Mouse (Mus musculus) hindbrain, embryonic 12.5 days (tissue): Measurements from ENCODE around the gene Pgm5. TPM values are rescaled to one million over a fixed set of nuclear protein-coding genes. Genes with fewer than 3 reads are reported as not detected.

Experiments used
- ATAC-seq: fragments of 200-750 bp; cut with Nextera tagmentation; 2 replicates; pipeline ENCODE4 v1.8.0; 2017; ENCODE audit warnings: moderate TSS enrichment; ENCODE audit not compliant: low FRiP score
- H3K27ac ChIP-seq: fragments of 300-500 bp; sonication (generic); 2 replicates; pipeline ENCODE4 v1.5.1; 2016; ENCODE audit warnings: mild to moderate bottlenecking
- H3K27me3 ChIP-seq: fragments of 300-500 bp; sonication (generic); 2 replicates; pipeline ENCODE4 v1.6.1; 2016; ENCODE audit warnings: mild to moderate bottlenecking
- H3K36me3 ChIP-seq: fragments of 300-500 bp; sonication (generic); 2 replicates; pipeline ENCODE4 v1.6.1; 2016; ENCODE audit warnings: mild to moderate bottlenecking
- H3K4me1 ChIP-seq: fragments of 300-500 bp; sonication (generic); 2 replicates; pipeline ENCODE4 v1.6.1; 2016
- H3K4me2 ChIP-seq: fragments of 300-500 bp; sonication (generic); replicated peaks from 2 replicates; pipeline ENCODE4 v1.6.1; 2016; ENCODE audit warnings: mild to moderate bottlenecking
- H3K4me3 ChIP-seq: fragments of 300-500 bp; sonication (generic); 2 replicates; pipeline ENCODE4 v1.5.1; 2016; ENCODE audit warnings: mild to moderate bottlenecking
- H3K9ac ChIP-seq: fragments of 300-500 bp; sonication (generic); 2 replicates; pipeline ENCODE4 v1.6.1; 2016; ENCODE audit warnings: mild to moderate bottlenecking, moderate library complexity
- H3K9me3 ChIP-seq: fragments of 300-500 bp; sonication (generic); replicated peaks from 2 replicates; pipeline ENCODE4 v1.6.1; 2016; ENCODE audit warnings: mild to moderate bottlenecking
- WGBS: fragments of 180-500 bp; shearing (Covaris S2); methylation state at CpG from one replicate; pipeline ENCODE4 v1.1.7; 2016; 5-methylcytosine and 5-hydroxymethylcytosine counted together
- polyA plus RNA-seq: library from polyadenylated mRNA; unstranded; fragments of >200 nt; fragmentation: Nextera tagmentation; extraction: Ambion mirVana; gene quantifications from 2 replicates; pipeline ENCODE4 v1.2.1, GENCODE M21; 2016

Pgm5 gene
- polyA plus RNA-seq, 1 experiment from 2014 or later, result 1.6 TPM

DNA sequence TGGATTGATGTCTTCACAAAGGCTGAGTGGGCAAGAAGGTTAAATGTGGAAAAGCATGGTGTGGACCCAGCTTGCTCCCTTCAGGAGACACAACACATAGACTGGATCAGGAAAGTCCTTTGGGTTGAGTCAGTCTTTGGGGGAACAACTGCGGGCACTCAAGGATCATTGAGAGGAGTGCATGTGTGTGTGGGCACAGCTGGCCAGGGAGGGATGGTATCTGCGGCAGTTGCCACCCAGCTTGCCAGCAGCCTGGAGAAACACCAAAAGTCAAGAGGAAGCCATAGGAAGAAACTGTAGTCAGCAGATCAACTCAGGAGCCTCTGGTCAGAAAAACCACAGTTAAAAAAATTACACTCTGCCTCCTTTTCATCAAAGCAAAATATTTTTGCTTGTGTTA, 12.8 kb downstream of the Pgm5 start:
- Histone ChIP-seq H3K36me3 (no peaks in the 10 kb centered on the region), H3K27ac (no peak overlapping the region), H3K4me1 (peaks cover 12% of the 10 kb centered on the region; the same call in 1 of the 2 replicates), H3K9ac (no peak overlapping the region), H3K27me3 (no peaks in the 10 kb centered on the region), H3K4me3 (no peak overlapping the region), H3K9me3 (no peaks in the 10 kb centered on the region), H3K4me2 (no peak overlapping the region)
- WGBS, result 88% methylated on average over 2 of the region's 2 CpGs
- ATAC-seq, result no peak

- ATAC-seq, result no peak
- Histone ChIP-seq H3K4me3 (no peak overlapping the region), H3K4me1 (peaks cover 12% of the 10 kb centered on the region; the same call in 1 of the 2 replicates), H3K4me2 (no peak overlapping the region), H3K36me3 (no peaks in the 10 kb centered on the region), H3K9ac (no peak overlapping the region), H3K27ac (no peak overlapping the region), H3K9me3 (no peaks in the 10 kb centered on the region), H3K27me3 (no peaks in the 10 kb centered on the region)
- WGBS, result 69% methylated on average over 7 of the region's 7 CpGs
Measured at GRCm38 (mm10) chr19:24848345-24848744, 13.3 kb downstream of the Pgm5 start.

DNA sequence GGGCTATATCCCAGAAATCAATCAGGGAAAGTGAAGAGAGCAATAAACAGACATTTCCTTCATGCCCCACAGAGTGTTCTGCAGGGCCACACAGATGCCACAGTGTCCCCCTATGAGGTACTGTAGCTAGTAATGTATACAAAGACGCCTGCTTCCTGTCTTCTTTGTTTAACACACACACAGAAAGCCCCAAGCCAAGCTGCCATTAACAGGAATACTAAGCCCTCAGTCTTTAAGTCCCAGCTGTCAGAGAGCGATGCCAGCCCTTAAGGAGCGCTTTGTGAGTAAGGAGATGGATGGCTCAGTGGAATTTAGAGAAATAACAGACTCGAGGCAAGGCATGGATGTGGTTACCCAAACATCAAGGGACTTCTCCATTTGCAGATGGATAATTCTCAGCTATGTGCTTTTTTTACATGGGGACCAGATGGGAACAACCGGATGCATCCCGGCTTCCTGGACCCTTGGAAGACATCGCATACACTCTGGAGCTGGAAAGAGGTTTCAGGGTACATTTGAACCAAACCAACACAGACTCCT, 16.6 kb downstream of the Pgm5 start:
- Histone ChIP-seq H3K4me2 (no peak overlapping the region), H3K4me1 (peaks cover 9% of the 10 kb centered on the region; the same call in 1 of the 2 replicates), H3K27ac (peak overlapping the region; percentile 24; the same call in 1 of the 2 replicates), H3K36me3 (no peaks in the 10 kb centered on the region), H3K27me3 (no peaks in the 10 kb centered on the region), H3K4me3 (no peak overlapping the region), H3K9me3 (no peaks in the 10 kb centered on the region), H3K9ac (no peak overlapping the region)
- peak; percentile 58 for ATAC-seq
- 40% methylated on average over 7 of the region's 7 CpGs for WGBS

GRCm38 (mm10) chr19:24842080-24842479, 19.6 kb downstream of the Pgm5 start:
- no peaks in the 10 kb centered on the region for H3K36me3 ChIP-seq
- no peak for ATAC-seq
- H3K4me2 ChIP-seq, result no peak overlapping the region
- no peaks in the 10 kb centered on the region for H3K9me3 ChIP-seq
- H3K4me1 ChIP-seq, result peaks cover 6% of the 10 kb centered on the region; the same call in 1 of the 2 replicates
- 72% methylated on average over 3 of the region's 3 CpGs for WGBS
- no peak overlapping the region for H3K27ac ChIP-seq
- no peak overlapping the region for H3K9ac ChIP-seq
- H3K4me3 ChIP-seq, result no peak overlapping the region
- no peaks in the 10 kb centered on the region for H3K27me3 ChIP-seq

DNA sequence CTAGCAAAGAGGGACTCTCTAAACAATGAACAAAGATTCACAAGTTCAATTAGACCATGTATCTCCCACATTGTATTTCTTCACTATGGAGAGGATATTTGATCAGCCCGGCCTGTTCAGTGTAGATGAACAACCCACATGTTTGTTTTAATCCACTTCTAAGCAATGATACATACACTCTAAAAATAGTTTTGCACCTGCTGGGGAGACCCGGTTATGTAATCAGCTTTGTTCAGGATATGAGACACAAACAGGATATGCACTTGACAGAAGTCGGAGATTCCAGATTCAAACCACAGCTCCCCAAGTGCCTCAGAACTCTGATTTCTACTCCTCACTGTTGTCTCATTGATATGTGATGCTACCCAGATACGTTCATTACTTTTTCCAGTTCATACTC, 37.1 kb downstream of the Pgm5 start:
- no peak overlapping the region for H3K4me2 ChIP-seq
- ATAC-seq, result no peak
- 87% methylated on average over 4 of the region's 4 CpGs for WGBS
- no peak overlapping the region for H3K27ac ChIP-seq
- no peak overlapping the region for H3K9ac ChIP-seq
- H3K9me3 ChIP-seq, result no peaks in the 10 kb centered on the region
- H3K4me1 ChIP-seq, result no peaks in the 10 kb centered on the region
- no peak overlapping the region for H3K4me3 ChIP-seq
- H3K36me3 ChIP-seq, result no peaks in the 10 kb centered on the region
- H3K27me3 ChIP-seq, result no peaks in the 10 kb centered on the region

- WGBS, result 79% methylated on average over 12 of the region's 12 CpGs
- peaks cover 25% of the 10 kb centered on the region for H3K4me1 ChIP-seq
Measured at GRCm38 (mm10) chr19:24815661-24816221, 45.9 kb downstream of the Pgm5 start.

DNA sequence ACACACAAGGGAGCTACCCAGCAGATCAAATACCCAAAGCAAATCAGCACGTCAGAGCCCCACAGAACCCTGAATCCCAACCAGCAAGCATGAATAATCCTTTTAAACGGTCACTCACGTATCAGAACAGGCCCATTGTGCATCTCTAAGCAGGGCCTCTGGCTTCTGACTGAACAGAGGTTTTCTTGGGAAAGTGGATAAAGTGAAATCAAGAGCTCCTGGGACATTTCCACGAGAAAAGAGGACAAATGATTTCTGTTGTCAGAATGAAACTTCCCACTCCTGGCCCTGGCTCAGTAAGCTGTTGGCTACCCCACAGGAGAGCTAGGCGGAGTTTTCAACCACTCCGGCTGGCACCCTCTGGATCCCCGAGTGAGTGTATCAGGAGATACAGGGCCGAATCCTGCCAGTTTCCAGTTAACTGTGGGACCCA, 48.8 kb downstream of the Pgm5 start:
- H3K9me3 ChIP-seq, result 0 out of 2 replicates have a peak, but pooled peaks cover 2% of the 10 kb centered on the region
- peak; percentile 86 for ATAC-seq
- H3K4me1 ChIP-seq, result peaks cover 25% of the 10 kb centered on the region
- H3K36me3 ChIP-seq, result no peaks in the 10 kb centered on the region
- no peak overlapping the region for H3K4me2 ChIP-seq
- no peak overlapping the region for H3K9ac ChIP-seq
- 0 out of 2 replicates have a peak overlapping the region, but pooled peaks have one; percentile 44 for H3K27ac ChIP-seq
- H3K27me3 ChIP-seq, result peaks cover 43% of the 10 kb centered on the region
- H3K4me3 ChIP-seq, result no peak overlapping the region
- WGBS, result 26% methylated on average over 8 of the region's 8 CpGs

More at GRCm38 (mm10) chr19:24815661-24816221, 45.9 kb downstream of the Pgm5 start:
- H3K27me3 ChIP-seq, result peaks cover 24% of the 10 kb centered on the region
- H3K36me3 ChIP-seq, result no peaks in the 10 kb centered on the region
- no peak overlapping the region for H3K4me2 ChIP-seq
- no peak overlapping the region for H3K9ac ChIP-seq
- no peak for ATAC-seq
- no peak overlapping the region for H3K27ac ChIP-seq
- H3K9me3 ChIP-seq, result 0 out of 2 replicates have a peak, but pooled peaks cover 7% of the 10 kb centered on the region
- H3K4me3 ChIP-seq, result no peak overlapping the region

DNA sequence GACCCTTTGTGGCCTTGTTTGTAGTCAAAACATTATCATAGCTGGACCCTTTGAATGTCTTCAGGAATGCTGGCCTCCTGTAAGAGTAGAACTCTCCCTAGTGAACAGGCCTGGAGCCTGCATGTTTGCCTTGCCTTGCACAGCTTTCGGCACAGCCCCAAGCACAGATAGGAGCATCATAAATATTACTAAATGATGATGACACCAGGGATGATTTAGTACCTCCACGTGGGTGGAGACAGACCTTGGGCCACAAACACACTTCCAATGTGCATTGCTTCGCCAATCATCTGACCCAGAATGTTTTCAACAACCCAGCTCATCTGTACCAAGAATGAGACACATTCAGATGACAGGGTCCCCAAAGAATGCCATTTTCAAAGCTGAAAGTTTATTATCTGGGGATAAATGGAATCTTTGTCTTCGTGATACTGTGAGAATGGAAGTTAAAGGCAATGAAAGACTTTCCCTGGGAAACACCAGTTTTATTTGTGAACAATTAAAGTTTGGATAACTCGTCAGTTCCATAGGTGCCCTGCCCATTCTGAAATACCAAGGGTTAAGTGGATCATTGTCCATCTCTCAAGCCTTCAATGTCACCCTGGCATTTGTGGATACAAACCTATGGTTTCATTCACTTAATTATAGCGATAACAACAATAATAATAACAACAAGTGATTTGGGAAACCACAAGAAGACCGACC, 49.4 kb downstream of the Pgm5 start:
- Histone ChIP-seq H3K27me3 (peaks cover 45% of the 10 kb centered on the region), H3K4me2 (no peak overlapping the region), H3K4me1 (peaks cover 25% of the 10 kb centered on the region), H3K4me3 (no peak overlapping the region), H3K9me3 (no peaks in the 10 kb centered on the region), H3K9ac (no peak overlapping the region), H3K36me3 (no peaks in the 10 kb centered on the region), H3K27ac (no peak overlapping the region)
- no peak for ATAC-seq
- 35% methylated on average over 7 of the region's 7 CpGs for WGBS

- H3K4me3 ChIP-seq, result no peak overlapping the region
- ATAC-seq, result no peak
- H3K27me3 ChIP-seq, result peaks cover 45% of the 10 kb centered on the region
Measured at GRCm38 (mm10) chr19:24811451-24811850, 50.2 kb downstream of the Pgm5 start.

GRCm38 (mm10) chr19:24806013-24806412, 55.6 kb downstream of the Pgm5 start:
- no peak overlapping the region for H3K4me3 ChIP-seq
- H3K9ac ChIP-seq, result no peak overlapping the region
- H3K27ac ChIP-seq, result no peak overlapping the region
- ATAC-seq, result no peak
- H3K4me1 ChIP-seq, result peaks cover 3% of the 10 kb centered on the region; the same call in 1 of the 2 replicates
- H3K36me3 ChIP-seq, result no peaks in the 10 kb centered on the region
- no peaks in the 10 kb centered on the region for H3K9me3 ChIP-seq
- WGBS, result 82% methylated on average over 3 of the region's 3 CpGs
- H3K27me3 ChIP-seq, result peaks cover 37% of the 10 kb centered on the region
- no peak overlapping the region for H3K4me2 ChIP-seq

More at GRCm38 (mm10) chr19:24811451-24811850, 50.2 kb downstream of the Pgm5 start:
- H3K36me3 ChIP-seq, result no peaks in the 10 kb centered on the region
- H3K9me3 ChIP-seq, result no peaks in the 10 kb centered on the region
- H3K4me2 ChIP-seq, result no peak overlapping the region
- WGBS, result 77% methylated on average over 10 of the region's 10 CpGs
- H3K27ac ChIP-seq, result no peak overlapping the region
- no peak overlapping the region for H3K9ac ChIP-seq
- peaks cover 25% of the 10 kb centered on the region for H3K4me1 ChIP-seq

GRCm38 (mm10) chr19:24797606-24798005, 64.0 kb downstream of the Pgm5 start:
- no peak for ATAC-seq
- WGBS, result 64% methylated on average over 9 of the region's 9 CpGs
- no peak overlapping the region for H3K4me3 ChIP-seq
- H3K36me3 ChIP-seq, result no peaks in the 10 kb centered on the region
- no peaks in the 10 kb centered on the region for H3K27me3 ChIP-seq
- H3K9me3 ChIP-seq, result no peaks in the 10 kb centered on the region
- H3K9ac ChIP-seq, result no peak overlapping the region
- no peaks in the 10 kb centered on the region for H3K4me1 ChIP-seq
- H3K4me2 ChIP-seq, result no peak overlapping the region
- H3K27ac ChIP-seq, result no peak overlapping the region

GRCm38 (mm10) chr19:24794350-24794749, 67.3 kb downstream of the Pgm5 start:
- H3K36me3 ChIP-seq, result no peaks in the 10 kb centered on the region
- H3K27ac ChIP-seq, result no peak overlapping the region
- no peak for ATAC-seq
- H3K27me3 ChIP-seq, result no peaks in the 10 kb centered on the region
- H3K4me2 ChIP-seq, result no peak overlapping the region
- H3K9me3 ChIP-seq, result no peaks in the 10 kb centered on the region
- H3K4me1 ChIP-seq, result no peaks in the 10 kb centered on the region
- no peak overlapping the region for H3K4me3 ChIP-seq
- 68% methylated on average over 6 of the region's 6 CpGs for WGBS
- H3K9ac ChIP-seq, result no peak overlapping the region
